Mouse (Mus musculus) forebrain, embryonic 10.5 days (tissue): ENCODE results near the gene Lrrc39. TPM values are rescaled to one million over a fixed set of nuclear protein-coding genes. Genes with fewer than 3 reads are reported as not detected.

ENCODE experiments used
- DNase-seq: peaks from one replicate; pipeline ENCODE4 v3.0.0-alpha.2; 2017; ENCODE audit warnings: low spot score; ENCODE audit errors: extremely low spot score
- H3K27ac ChIP-seq: fragments of 300-500 bp; sonication (generic); 2 replicates; pipeline ENCODE4 v1.5.1; 2016; ENCODE audit warnings: mild to moderate bottlenecking
- H3K27me3 ChIP-seq: fragments of 300-500 bp; sonication (generic); 2 replicates; pipeline ENCODE4 v1.6.1; 2016; ENCODE audit warnings: mild to moderate bottlenecking; ENCODE audit not compliant: poor library complexity, severe bottlenecking
- H3K36me3 ChIP-seq: fragments of 300-500 bp; sonication (generic); replicated peaks from 2 replicates; pipeline ENCODE4 v1.6.1; 2016; ENCODE audit warnings: mild to moderate bottlenecking, moderate library complexity
- H3K4me1 ChIP-seq: fragments of 300-500 bp; sonication (generic); 2 replicates; pipeline ENCODE4 v1.6.1; 2016
- H3K4me3 ChIP-seq: fragments of 300-500 bp; sonication (generic); 2 replicates; pipeline ENCODE4 v1.5.1; 2016; ENCODE audit warnings: mild to moderate bottlenecking, moderate library complexity
- H3K9me3 ChIP-seq: fragments of 300-500 bp; sonication (generic); 2 replicates; pipeline ENCODE4 v1.6.1; 2016; ENCODE audit warnings: mild to moderate bottlenecking, moderate library complexity
- WGBS: fragments of 180-500 bp; shearing (Covaris S2); methylation state at CpG from one replicate; pipeline ENCODE4 v1.1.7; 2016; 5-methylcytosine and 5-hydroxymethylcytosine counted together
- polyA plus RNA-seq: library from polyadenylated mRNA; unstranded; fragments of >200 nt; fragmentation: Nextera tagmentation; extraction: Ambion mirVana; gene quantifications from 2 replicates; pipeline ENCODE4 v1.2.1, GENCODE M21; 2016

Gene Lrrc39
- polyA plus RNA-seq, 1 experiment from 2014 or later = 0.73 TPM

DNA sequence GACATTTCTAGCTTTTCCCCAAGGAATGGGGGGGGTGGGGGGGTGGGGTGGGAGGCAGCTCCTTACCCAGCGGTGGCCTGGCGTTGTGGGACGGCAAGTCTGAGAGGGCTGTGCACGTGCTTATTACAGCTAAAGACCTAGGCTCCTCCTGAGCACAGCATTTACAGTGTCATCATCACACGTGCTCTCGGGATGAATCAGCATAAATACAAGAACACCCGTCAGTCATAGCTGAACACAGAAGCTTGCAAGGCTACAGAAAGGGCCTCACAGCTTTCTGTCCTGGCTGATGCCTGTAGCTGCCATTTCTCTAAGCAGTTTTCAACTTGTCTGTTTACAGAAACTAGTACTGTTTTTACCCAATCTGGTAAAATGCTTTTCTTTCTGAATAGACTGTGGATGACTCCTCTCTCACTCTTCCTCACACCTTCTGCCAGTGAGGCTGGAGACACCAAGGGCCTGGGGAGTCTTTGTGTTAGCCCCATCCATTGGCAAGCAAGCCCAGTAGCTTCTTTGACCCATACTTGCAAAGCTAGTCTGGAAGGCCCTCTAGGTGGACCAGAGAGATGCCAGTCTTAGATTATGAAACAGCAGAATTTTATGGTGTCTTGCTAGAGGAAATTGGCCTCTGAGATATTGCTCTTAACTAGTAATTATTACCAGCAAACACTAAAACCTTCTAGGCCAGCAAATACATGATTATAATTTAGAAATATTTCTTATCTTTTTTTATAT lies 58.0 kb downstream of the Lrrc39 start:
- peaks cover 63% of the 10 kb centered on the region for H3K36me3 ChIP-seq

DNA sequence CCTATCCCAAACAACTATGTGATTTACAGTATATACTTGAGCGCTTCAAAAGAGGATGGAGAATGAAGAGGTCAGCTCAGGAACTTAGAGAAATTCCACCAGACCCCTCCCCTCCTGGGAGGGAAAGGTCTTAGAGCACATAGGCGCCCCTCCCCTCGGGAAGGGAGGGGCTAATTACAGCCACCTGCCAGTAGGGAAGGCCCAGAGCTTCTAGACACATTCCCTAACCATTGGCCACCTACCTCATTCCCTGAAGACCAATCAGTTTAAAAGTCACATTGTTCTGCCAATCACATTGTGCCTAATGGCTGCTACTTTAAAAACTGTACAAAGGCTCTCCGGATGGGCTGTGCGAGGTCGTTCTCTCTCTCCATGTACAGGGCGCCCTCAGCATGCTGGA lies 59.9 kb downstream of the Lrrc39 start:
- no peak for DNase-seq
- H3K36me3 ChIP-seq = peaks cover 71% of the 10 kb centered on the region
- no peak overlapping the region for H3K27ac ChIP-seq
- 94% methylated on average over 7 of the region's 7 CpGs for WGBS
- no peak overlapping the region for H3K4me3 ChIP-seq
- no peaks in the 10 kb centered on the region for H3K27me3 ChIP-seq
- H3K4me1 ChIP-seq = no peaks in the 10 kb centered on the region
- no peaks in the 10 kb centered on the region for H3K9me3 ChIP-seq

More for the DNA sequence above, 58.0 kb downstream of the Lrrc39 start:
- DNase-seq = no peak
- Histone ChIP-seq H3K4me3 (no peak overlapping the region), H3K27me3 (no peaks in the 10 kb centered on the region), H3K9me3 (no peaks in the 10 kb centered on the region), H3K4me1 (no peaks in the 10 kb centered on the region), H3K27ac (no peak overlapping the region)
- 93% methylated on average over 7 of the region's 7 CpGs for WGBS

DNA sequence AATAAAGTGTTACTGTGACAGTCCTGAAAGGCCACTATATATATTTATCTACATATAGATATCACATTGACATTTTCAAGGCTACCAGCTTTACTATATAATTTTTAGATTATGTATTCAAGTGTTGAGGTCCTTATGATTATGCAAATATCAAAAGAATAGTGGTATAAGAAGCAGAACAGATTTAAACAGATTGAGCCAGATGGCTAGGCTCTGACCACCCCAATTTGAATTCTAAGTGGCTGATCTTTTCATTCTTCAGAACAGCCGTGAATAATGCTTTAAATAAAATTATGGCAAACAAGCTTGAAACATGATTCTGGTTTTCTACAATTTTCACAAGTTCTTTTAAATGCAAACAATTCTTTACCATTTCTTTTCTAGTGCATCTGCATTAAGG lies 68.7 kb downstream of the Lrrc39 start:
- Histone ChIP-seq H3K27ac (no peak overlapping the region), H3K4me3 (no peak overlapping the region), H3K4me1 (no peaks in the 10 kb centered on the region), H3K9me3 (no peaks in the 10 kb centered on the region), H3K36me3 (peaks cover 94% of the 10 kb centered on the region), H3K27me3 (no peaks in the 10 kb centered on the region)
- no peak for DNase-seq
- WGBS = 89% methylated on average over 1 of the region's 1 CpGs

Other genes starting within 250 kb of the Lrrc39 start
- 19.7 and 19.8 TPM in 2 replicates for gene Cdc14a, start 138.9 kb upstream of the Lrrc39 start, polyA plus RNA-seq
- 117 and 118 TPM in 2 replicates for gene Rtca, start 54.8 kb upstream of the Lrrc39 start, polyA plus RNA-seq
- gene Dbt, start 49.9 kb upstream of the Lrrc39 start, polyA plus RNA-seq = 11.4 and 12.4 TPM in 2 replicates
- 42.7 and 43.1 TPM in 2 replicates for gene Sass6, start 32.0 kb downstream of the Lrrc39 start, polyA plus RNA-seq
- gene Trmt13, start 51.6 kb downstream of the Lrrc39 start, polyA plus RNA-seq = 22.5 and 23.7 TPM in 2 replicates
- gene Mfsd14a, start 99.7 kb downstream of the Lrrc39 start, polyA plus RNA-seq = 82.2 and 84.4 TPM in 2 replicates
- gene Gm43191, start 118.3 kb downstream of the Lrrc39 start, polyA plus RNA-seq = 0.84 TPM in 1 of 2 replicates, not detected in the other
- gene Slc35a3, start 149.9 kb downstream of the Lrrc39 start, polyA plus RNA-seq = 8.3 and 9.8 TPM in 2 replicates
- 9.9 and 11.0 TPM in 2 replicates for gene Agl, start 245.2 kb downstream of the Lrrc39 start, polyA plus RNA-seq